Mouse (Mus musculus) spleen, adult 2 months (tissue): ENCODE results near the gene Arid4a. TPM values are rescaled to one million over a fixed set of nuclear protein-coding genes. Genes with fewer than 3 reads are reported as not detected.
A peak's percentile ranks its signal among the peaks of the same experiment; 100 is the strongest.

Source experiments
- DNase-seq, 2 experiments: peaks; one replicate each; pipeline versions ENCODE4 v3.0.0 to v3.0.0-alpha.2; 2012 to 2021; ENCODE audit warnings: low spot score in 2 of 2, low read depth in 1 of 2
- H3K27ac ChIP-seq: fragments of 200-500 bp; 2 replicates; pipeline ENCODE4 v1.5.1; 2012; ENCODE audit warnings: low read length, inconsistent platforms; ENCODE audit not compliant: insufficient read depth
- H3K27me3 ChIP-seq: fragments of 200-500 bp; 2 replicates; pipeline ENCODE4 v1.6.1; 2012; ENCODE audit warnings: mild to moderate bottlenecking, moderate library complexity, low read length, inconsistent platforms; ENCODE audit not compliant: control insufficient read depth, insufficient read depth
- H3K36me3 ChIP-seq: fragments of 200-500 bp; 2 replicates; pipeline ENCODE4 v1.6.1; 2012; ENCODE audit warnings: mild to moderate bottlenecking, low read length, inconsistent platforms; ENCODE audit not compliant: control insufficient read depth, insufficient read depth
- H3K4me1 ChIP-seq: fragments of 200-500 bp; 2 replicates; pipeline ENCODE4 v1.6.1; 2011; ENCODE audit warnings: inconsistent platforms; ENCODE audit not compliant: control insufficient read depth, insufficient read depth, insufficient read length
- H3K4me3 ChIP-seq: fragments of 200-500 bp; 2 replicates; pipeline ENCODE4 v1.5.1; 2011; ENCODE audit warnings: mild to moderate bottlenecking, inconsistent platforms; ENCODE audit not compliant: insufficient read depth, insufficient read length; ENCODE audit errors: extremely low read depth
- CTCF ChIP-seq: fragments of 200-500 bp; IDR thresholded peaks from 2 replicates; pipeline ENCODE4 v1.5.1; 2011; ENCODE audit warnings: mild to moderate bottlenecking, inconsistent platforms; ENCODE audit not compliant: insufficient read depth, insufficient read length, insufficient replicate concordance; ENCODE audit errors: extremely low read depth
- POLR2A ChIP-seq: fragments of 200-500 bp; IDR thresholded peaks from 2 replicates; pipeline ENCODE4 v1.6.1; 2011; ENCODE audit warnings: low read depth, low read length, inconsistent platforms
- WGBS: fragments of 180-500 bp; shearing (Covaris S2); methylation state at CpG from one replicate; pipeline ENCODE4 v1.1.7; 2018; 5-methylcytosine and 5-hydroxymethylcytosine counted together
- polyA plus RNA-seq: library from polyadenylated mRNA; depleted of rRNA; stranded (reverse); fragments of >200 nt; gene quantifications from 2 replicates; pipeline ENCODE4 v1.2.3, GENCODE M21; 2012; rRNA removed

Arid4a gene
- polyA plus RNA-seq, 1 experiment: 4.7 TPM

DNA sequence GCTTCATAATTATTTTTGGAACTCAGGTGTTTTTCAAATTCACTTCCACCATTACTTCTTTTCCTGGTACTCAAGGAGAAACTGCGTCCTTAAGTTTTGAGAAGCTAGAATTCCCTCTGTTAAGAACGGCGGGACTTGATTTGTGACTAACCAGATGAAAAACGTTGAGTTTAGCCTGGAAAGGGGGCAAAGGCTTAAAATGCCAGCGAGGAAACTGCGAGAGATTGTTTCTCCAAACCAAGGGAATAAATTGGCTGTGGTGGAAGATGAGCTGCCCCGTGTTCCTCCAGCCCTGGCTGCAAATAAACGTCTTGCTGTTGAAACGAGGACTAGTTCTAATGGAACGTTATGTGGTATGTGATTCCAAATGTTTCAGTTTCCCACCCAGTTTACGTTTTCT, 121.9 kb downstream of the Arid4a start:
- peaks cover 3% of the 10 kb centered on the region; the same call in 1 of the 2 replicates for H3K4me1 ChIP-seq
- peak overlapping the region; percentile 48 for H3K4me3 ChIP-seq
- peaks cover 6% of the 10 kb centered on the region for H3K36me3 ChIP-seq
- WGBS: 1% methylated on average over 11 of the region's 11 CpGs
- H3K27me3 ChIP-seq: no peaks in the 10 kb centered on the region
- TF ChIP-seq CTCF (no peak), POLR2A (no peak)
- no peak overlapping the region for H3K27ac ChIP-seq
- no peak for DNase-seq

DNA sequence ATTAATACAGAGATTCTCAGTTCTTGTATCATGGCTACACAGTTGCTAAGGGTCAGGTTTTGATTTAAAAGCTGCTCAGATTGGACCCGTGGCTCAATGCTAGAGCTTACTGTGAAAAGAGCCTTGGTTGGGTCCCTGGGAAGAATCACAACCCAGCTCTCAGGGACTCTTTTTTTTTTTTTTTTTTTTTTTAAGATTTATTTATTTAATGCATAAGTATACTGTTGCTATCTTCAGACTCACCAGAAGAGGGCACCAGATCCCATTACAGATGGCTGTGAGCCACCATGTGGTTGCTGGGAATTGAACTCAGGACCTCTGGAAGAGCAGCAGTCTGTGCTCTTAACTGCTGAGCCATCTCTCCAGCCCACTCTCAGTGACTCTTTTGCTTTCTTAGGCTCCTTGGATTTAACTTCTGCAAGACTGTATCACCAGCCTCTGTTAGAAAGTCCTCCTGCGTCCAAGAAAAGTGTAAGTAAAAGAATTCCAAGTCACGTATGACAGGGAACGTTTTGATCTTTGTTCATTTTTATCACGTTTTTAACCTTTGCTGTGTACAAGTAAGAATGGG, 123.6 kb downstream of the Arid4a start:
- 82% methylated on average over 5 of the region's 5 CpGs for WGBS
- peaks cover 7% of the 10 kb centered on the region for H3K36me3 ChIP-seq
- DNase-seq: no peak

GRCm38 (mm10) chr12:71141189-71141588, 125.4 kb downstream of the Arid4a start:
- DNase-seq: no peak
- Histone ChIP-seq H3K4me1 (peaks cover 3% of the 10 kb centered on the region; the same call in 1 of the 2 replicates), H3K36me3 (peaks cover 7% of the 10 kb centered on the region), H3K4me3 (no peak overlapping the region), H3K27ac (no peak overlapping the region), H3K27me3 (no peaks in the 10 kb centered on the region)
- TF ChIP-seq CTCF (no peak), POLR2A (no peak)

More for the DNA sequence above, 123.6 kb downstream of the Arid4a start:
- no peak for TF ChIP-seq POLR2A
- no peak for TF ChIP-seq CTCF
- Histone ChIP-seq H3K4me1 (peaks cover 3% of the 10 kb centered on the region; the same call in 1 of the 2 replicates), H3K4me3 (no peak overlapping the region), H3K27me3 (no peaks in the 10 kb centered on the region), H3K27ac (no peak overlapping the region)

GRCm38 (mm10) chr12:71147641-71148040, 131.9 kb downstream of the Arid4a start:
- Histone ChIP-seq H3K4me1 (no peaks in the 10 kb centered on the region), H3K36me3 (peaks cover 22% of the 10 kb centered on the region), H3K27me3 (no peaks in the 10 kb centered on the region), H3K27ac (no peak overlapping the region), H3K4me3 (no peak overlapping the region)
- TF ChIP-seq POLR2A (no peak), CTCF (peak; percentile 20; the same call in 1 of the 2 replicates)
- peak; percentile 12 to 51 for DNase-seq
- whole genome bisulfite sequencing: 80% methylated on average over 3 of the region's 3 CpGs

Other genes with a start within 250 kb of the Arid4a start
- gene Frmd6, start 190.5 kb upstream of the Arid4a start, polyA plus RNA-seq: 6.5 and 7.4 TPM in 2 replicates
- gene Actr10, start 78.1 kb upstream of the Arid4a start, polyA plus RNA-seq: 7.2 and 9.4 TPM in 2 replicates
- gene Psma3, start 41.4 kb upstream of the Arid4a start, polyA plus RNA-seq: 9.9 and 11.0 TPM in 2 replicates
- not detected in 2 replicates for gene Tomm20l, start 95.4 kb downstream of the Arid4a start, polyA plus RNA-seq
- gene Timm9, start 120.7 kb downstream of the Arid4a start, polyA plus RNA-seq: 7.2 and 8.4 TPM in 2 replicates
- gene 2700049A03Rik, start 120.9 kb downstream of the Arid4a start, polyA plus RNA-seq: 1.7 and 2.0 TPM in 2 replicates